Mouse (Mus musculus) liver, adult 2 months (tissue): ENCODE data around the gene BC034090.

Experiments used
- CTCF ChIP-seq: fragments of 200-500 bp; IDR thresholded peaks from 2 replicates; pipeline ENCODE4 v1.5.1; 2011; ENCODE audit warnings: low read depth, low read length, control low read depth
- POLR2A ChIP-seq: fragments of 200-500 bp; IDR thresholded peaks from 2 replicates; pipeline ENCODE4 v1.6.1; 2011; ENCODE audit warnings: low read length, control low read depth; ENCODE audit not compliant: insufficient read depth; ENCODE audit errors: extremely low read depth

DNA sequence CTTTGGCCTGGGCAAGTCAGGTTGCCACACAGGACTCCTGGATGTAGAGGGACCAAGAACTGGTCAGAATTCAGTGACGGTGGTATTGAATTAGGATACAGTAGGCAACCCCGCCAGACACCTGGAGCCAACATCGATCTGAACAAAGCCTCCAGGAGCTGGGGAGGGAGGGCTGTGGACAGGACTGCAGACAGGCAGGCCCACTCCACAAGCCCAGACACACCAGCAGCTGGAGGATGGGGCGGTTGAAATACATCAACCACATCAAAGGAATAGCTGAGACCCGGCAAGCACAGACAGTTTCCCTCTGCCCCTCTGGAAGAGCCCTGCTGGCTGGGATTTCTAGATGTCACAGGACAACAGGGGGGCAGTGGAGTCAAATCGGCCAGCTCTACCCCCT lies 27.4 kb downstream of the BC034090 start:
- TF ChIP-seq POLR2A = no peak
- no peak for TF ChIP-seq CTCF
